Mouse (Mus musculus): ENCODE measurements around the gene Prokr2. TPM values are rescaled to one million over a fixed set of nuclear protein-coding genes. Genes with fewer than 3 reads are reported as not detected.

Prokr2 gene
- 0.01 TPM in 1 of 2 replicates, not detected in the other for polyA plus RNA-seq (2012; rRNA removed)

DNA sequence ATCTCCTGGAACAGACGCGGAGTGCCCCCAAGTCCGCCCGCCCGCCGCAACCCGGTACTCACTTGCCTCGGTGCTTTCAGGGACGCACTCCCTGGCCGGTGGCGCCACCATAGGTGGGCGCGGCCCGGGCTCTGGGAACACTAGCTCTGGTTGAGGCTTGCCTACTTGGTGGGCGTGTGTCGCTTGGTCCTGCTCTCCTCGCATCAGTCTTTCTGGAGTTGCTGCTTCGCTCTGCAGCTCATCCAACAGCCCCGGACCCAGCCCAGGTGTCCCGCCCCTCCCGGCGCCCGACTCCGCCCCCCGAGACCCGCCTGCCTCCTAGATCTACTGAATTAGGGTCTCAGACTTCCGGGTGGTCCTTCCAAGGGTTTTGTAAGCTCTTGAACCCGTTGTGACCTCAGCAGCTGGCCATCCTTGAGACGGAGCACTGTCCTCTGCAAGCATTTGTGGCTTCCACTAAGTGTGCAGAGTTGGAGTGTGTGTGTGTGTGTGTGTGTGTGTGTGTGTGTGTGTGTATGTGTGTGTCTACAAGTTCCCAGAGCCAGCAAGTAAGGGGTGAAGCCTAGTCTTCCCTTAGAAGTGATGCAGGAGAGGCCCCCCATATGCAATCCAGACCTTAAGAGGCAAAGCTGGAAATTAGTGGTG lies at the start of gene Prokr2:
TSS of gene Prokr2 (minus strand) at position 254 of the 645 bp plus-strand sequence.

Other genes with a start within 250 kb of the Prokr2 start
- gene Slc23a2, start 240.3 kb downstream of the Prokr2 start, polyA plus RNA-seq (2012; rRNA removed): 4.6 and 6.8 TPM in 2 replicates
- gene Tmem230, start 137.6 kb downstream of the Prokr2 start, polyA plus RNA-seq (2012; rRNA removed): 36.9 and 101 TPM in 2 replicates
- 24.0 and 28.7 TPM in 2 replicates for gene Pcna, start 132.1 kb downstream of the Prokr2 start, polyA plus RNA-seq (2012; rRNA removed)
- gene Cds2, start 122.3 kb downstream of the Prokr2 start, polyA plus RNA-seq (2012; rRNA removed): 9.5 and 10.7 TPM in 2 replicates
- gene Gpcpd1, start 202.3 kb upstream of the Prokr2 start, polyA plus RNA-seq (2012; rRNA removed): 0.90 and 1.0 TPM in 2 replicates

Data from stomach, adult 2 months (tissue).